Mouse (Mus musculus): Measurements from ENCODE around the gene Colgalt1.

GRCm38 (mm10) chr8:71657816-71658215 is 47.0 kb downstream of the Colgalt1 start:
- TF ChIP-seq POLR2A (IDR thresholded peaks at IDR 0.05; ENCODE audit: insufficient read length, low read depth) = no peak
- no peak for TF ChIP-seq TCF12 (IDR thresholded peaks at IDR 0.05; ENCODE audit: insufficient read depth, poor library complexity, severe bottlenecking)
- TF ChIP-seq POLR2AphosphoS2 (IDR thresholded peaks at IDR 0.05; ENCODE audit: insufficient read length, low read depth) = no peak
- no peak for TF ChIP-seq REST (IDR thresholded peaks at IDR 0.05; ENCODE audit: insufficient read depth, insufficient read length)

Data from myocyte (in vitro differentiated cells).